Mouse (Mus musculus) small intestine, adult 2 months (tissue): Measurements from ENCODE around the gene Kcnn3.

Source experiments
- CTCF ChIP-seq: fragments of 200-500 bp; IDR thresholded peaks from 2 replicates; pipeline ENCODE4 v1.5.1; 2012; ENCODE audit warnings: low read depth, mild to moderate bottlenecking, control low read depth, inconsistent platforms, low read length, moderate library complexity, mixed read lengths; ENCODE audit not compliant: insufficient replicate concordance, insufficient read length; ENCODE audit errors: extremely low read depth
- POLR2A ChIP-seq: fragments of 200-500 bp; IDR thresholded peaks from 2 replicates; pipeline ENCODE4 v1.6.1; 2012; ENCODE audit warnings: low read depth, mild to moderate bottlenecking, control low read depth, inconsistent platforms, low read length, moderate library complexity

- no peak for TF ChIP-seq CTCF
- no peak for TF ChIP-seq POLR2A
Observed at GRCm38 (mm10) chr3:89569707-89570324, 49.9 kb downstream of the Kcnn3 start.
